Mouse (Mus musculus) small intestine, adult 2 months (tissue): ENCODE data around the gene Irf1.

Experiments used
- CTCF ChIP-seq: fragments of 200-500 bp; IDR thresholded peaks from 2 replicates; pipeline ENCODE4 v1.5.1; 2012; ENCODE audit warnings: low read depth, mild to moderate bottlenecking, control low read depth, inconsistent platforms, low read length, moderate library complexity, mixed read lengths; ENCODE audit not compliant: insufficient replicate concordance, insufficient read length; ENCODE audit errors: extremely low read depth
- POLR2A ChIP-seq: fragments of 200-500 bp; IDR thresholded peaks from 2 replicates; pipeline ENCODE4 v1.6.1; 2012; ENCODE audit warnings: low read depth, mild to moderate bottlenecking, control low read depth, inconsistent platforms, low read length, moderate library complexity

DNA sequence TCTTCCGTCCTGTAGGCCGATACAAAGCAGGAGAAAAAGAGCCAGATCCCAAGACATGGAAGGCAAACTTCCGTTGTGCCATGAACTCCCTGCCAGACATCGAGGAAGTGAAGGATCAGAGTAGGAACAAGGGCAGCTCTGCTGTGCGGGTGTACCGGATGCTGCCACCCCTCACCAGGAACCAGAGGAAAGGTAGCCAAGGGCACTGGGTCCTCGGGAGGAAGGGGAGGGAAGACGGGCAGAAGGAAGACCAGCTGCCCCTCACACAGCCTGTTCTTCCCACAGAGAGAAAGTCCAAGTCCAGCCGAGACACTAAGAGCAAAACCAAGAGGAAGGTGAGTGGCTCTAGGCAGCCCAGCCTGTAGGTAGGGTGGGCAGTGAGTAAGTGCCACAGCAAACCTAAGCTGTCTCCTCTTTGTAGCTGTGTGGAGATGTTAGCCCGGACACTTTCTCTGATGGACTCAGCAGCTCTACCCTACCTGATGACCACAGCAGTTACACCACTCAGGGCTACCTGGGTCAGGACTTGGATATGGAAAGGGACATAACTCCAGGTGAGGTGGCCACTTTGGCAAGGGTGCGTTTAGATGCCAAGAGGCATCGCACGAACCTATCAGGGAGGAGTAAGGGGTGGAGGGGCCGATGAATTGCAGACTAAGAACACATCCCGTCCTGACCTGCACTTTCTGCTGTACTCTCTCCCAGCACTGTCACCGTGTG is 4.0 kb downstream of the Irf1 start:
- no peak for TF ChIP-seq CTCF
- no peak for TF ChIP-seq POLR2A
